Mouse (Mus musculus) gastrocnemius, adult 2 months (tissue): ENCODE measurements at regions not wholly inside any gene's neighbourhood (a gene's known extent, or its start where the extent isn't known, plus 50 kb on each side); places are given as distances from the start of the nearest gene placed in this dataset.
A peak's percentile ranks its signal among the peaks of the same experiment; 100 is the strongest.

Source experiments
- DNase-seq: peaks from one replicate; pipeline ENCODE4 v3.0.0; 2022
- H3K27ac ChIP-seq: fragments of 200-600 bp; 2 replicates; pipeline ENCODE4 v1.8.1; 2022; ENCODE audit warnings: mild to moderate bottlenecking
- H3K4me3 ChIP-seq: fragments of 200-600 bp; 2 replicates; pipeline ENCODE4 v1.8.1; 2022; ENCODE audit warnings: mild to moderate bottlenecking, moderate library complexity
- CTCF ChIP-seq: fragments of 200-600 bp; IDR thresholded peaks from 2 replicates; pipeline ENCODE4 v1.8.1; 2022; ENCODE audit warnings: antibody characterized with exemption, mild to moderate bottlenecking, moderate library complexity
- intact Hi-C: fragments of 180-260 bp; cut with DNase I; formaldehyde crosslinking; loops from one replicate; pipeline ENCODE4 v1.15.1; 2025

DNA sequence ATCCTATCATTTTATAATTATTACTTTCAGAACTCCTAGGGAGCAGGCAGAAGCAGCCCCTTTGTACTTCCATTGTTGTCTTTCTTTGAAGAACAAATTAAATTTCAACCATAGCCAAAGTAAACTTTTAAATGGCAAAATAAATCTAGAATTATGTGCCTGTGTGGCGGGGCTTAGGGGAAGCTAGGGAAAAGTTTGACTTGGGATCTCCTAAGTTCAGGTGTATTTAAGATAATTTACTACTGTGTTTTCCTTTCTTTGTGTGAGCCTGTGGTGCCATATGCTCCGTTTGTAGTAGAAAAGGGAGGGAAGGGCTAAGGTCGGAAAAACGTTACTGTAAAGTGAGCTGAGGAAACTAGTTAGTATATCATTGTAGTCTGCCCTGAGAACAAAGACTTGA lies 1062.5 kb upstream of the Zeb2 start:
- Histone ChIP-seq H3K4me3 (no peak overlapping the region), H3K27ac (no peak overlapping the region)
- DNase-seq = no peak
- intact Hi-C loops = no loop called here
- TF ChIP-seq CTCF = no peak

GRCm38 (mm10) chr2:46168488-46168887 lies 1051.3 kb upstream of the Zeb2 start:
- intact Hi-C loops = no loop called here
- TF ChIP-seq CTCF = no peak
- Histone ChIP-seq H3K4me3 (no peak overlapping the region), H3K27ac (no peak overlapping the region)
- no peak for DNase-seq

- no peak for DNase-seq
- no peak for TF ChIP-seq CTCF
- Histone ChIP-seq H3K27ac (no peak overlapping the region), H3K4me3 (no peak overlapping the region)
- intact Hi-C loops = no loop called here
These were observed 1032.7 kb upstream of the Zeb2 start for GRCm38 (mm10) chr2:46149848-46150247.

DNA sequence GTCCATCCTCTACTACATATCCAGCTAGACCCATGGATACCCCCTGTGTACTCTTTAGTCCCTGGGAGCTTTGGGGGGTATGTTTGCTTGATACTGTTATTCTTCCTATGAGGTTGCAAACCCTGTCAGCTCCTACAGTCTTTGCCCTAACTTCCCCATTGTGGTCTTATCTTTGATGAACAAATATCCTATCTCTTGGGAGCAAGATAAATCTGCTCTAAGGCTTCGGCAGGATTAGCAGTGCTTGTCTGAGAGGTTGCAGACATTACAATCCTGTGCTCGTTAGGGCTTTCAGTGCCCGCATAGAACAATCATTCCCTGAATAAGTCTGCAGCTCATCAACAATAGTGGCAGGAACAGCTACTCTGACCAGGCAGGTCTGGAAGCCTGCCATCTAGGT lies 1002.7 kb upstream of the Zeb2 start:
- no peak for DNase-seq
- Histone ChIP-seq H3K4me3 (no peak overlapping the region), H3K27ac (no peak overlapping the region)
- no peak for TF ChIP-seq CTCF
- intact Hi-C loops = no loop called here

- TF ChIP-seq CTCF = no peak
- no peak overlapping the region for H3K27ac ChIP-seq
- intact Hi-C loops = no loop called here
- H3K4me3 ChIP-seq = no peak overlapping the region
- DNase-seq = no peak
These were observed 989.8 kb upstream of the Zeb2 start for GRCm38 (mm10) chr2:46106991-46107390.

DNA sequence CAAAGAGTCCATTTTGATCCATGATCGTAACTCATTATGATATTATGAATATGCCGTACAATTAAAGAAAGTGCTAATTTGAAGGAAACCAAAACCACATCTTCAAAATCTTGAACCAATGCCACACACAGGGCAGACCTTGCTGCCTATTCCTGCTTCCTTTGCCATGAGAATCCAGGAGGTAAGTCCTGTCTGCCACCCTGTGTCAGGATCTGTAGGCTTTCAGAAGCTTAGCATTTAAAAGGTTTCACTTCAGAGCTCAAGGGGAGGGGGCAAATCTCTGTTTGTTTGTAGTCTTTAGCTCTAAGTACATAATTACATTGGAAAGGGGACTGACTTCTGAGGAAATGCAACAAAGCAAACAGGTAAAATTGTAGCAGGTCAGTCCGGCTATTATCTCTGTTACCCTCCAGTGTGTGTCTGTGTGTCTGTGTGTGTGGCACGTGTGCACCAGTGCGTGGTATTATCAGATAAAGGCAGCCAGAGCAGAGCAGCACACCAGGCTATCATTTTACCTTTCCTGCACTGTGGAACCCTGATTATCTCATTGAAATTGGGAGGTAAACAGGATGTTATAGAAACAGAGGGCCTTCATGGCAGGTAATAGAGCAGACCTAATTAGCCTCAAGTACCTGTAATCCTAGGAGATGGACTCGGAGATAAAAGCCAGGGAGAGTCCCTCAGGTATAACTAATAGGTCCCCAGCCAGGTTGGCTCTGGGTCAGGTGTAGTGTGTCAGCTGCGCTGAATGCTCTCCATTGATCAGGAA lies 948.0 kb upstream of the Zeb2 start:
- no peak overlapping the region for H3K4me3 ChIP-seq
- DNase-seq = no peak
- no peak overlapping the region for H3K27ac ChIP-seq
- TF ChIP-seq CTCF = no peak
- intact Hi-C loops = no loop called here

DNA sequence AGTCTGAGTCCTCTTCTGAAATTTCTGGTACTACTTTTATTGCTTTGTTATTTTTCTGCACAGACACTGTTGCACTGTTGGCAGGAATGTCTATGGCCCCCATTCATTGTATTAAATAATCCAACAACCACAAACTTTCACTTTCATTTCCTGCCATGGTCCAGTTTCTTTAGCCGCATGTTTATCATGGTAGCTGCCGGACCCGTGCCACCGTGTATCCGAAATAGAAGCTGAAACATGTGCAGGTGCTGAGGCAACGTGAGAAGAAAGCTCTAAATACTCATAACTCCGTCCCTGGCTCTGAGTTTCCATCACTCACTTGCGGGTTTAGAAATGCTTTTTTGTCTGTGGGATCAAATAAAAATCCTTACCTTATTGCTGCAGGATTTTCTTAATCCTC lies 938.5 kb upstream of the Zeb2 start:
- Histone ChIP-seq H3K27ac (peak overlapping the region; percentile 31; the same call in 1 of the 2 replicates), H3K4me3 (peak overlapping the region; percentile 61)
- intact Hi-C loops = no loop called here
- TF ChIP-seq CTCF = no peak
- no peak for DNase-seq

- no peak overlapping the region for H3K27ac ChIP-seq
- no peak for DNase-seq
- no peak for TF ChIP-seq CTCF
- peak overlapping the region; percentile 11; the same call in 1 of the 2 replicates for H3K4me3 ChIP-seq
- intact Hi-C loops = no loop called here
These were observed 937.7 kb upstream of the Zeb2 start for GRCm38 (mm10) chr2:46054902-46055301.

DNA sequence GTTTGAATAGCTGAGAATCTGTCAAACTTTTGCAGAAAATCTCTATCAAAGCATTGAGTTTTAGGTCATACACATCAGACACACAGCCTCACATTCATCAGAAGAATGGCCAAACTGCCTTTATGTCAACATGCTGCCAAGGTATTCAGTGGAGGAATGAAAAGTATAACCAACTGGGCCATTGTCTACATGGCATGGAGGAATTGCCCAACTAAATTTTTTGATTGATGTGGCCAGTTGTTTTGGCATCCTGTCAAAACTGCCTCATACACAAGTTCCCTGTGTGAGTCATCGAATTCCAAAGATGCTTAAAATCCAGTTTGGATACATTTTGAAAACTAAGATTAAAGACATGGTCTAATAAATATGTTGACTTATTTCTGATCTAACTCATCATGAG lies 904.7 kb upstream of the Zeb2 start:
- intact Hi-C loops = no loop called here
- H3K4me3 ChIP-seq = no peak overlapping the region
- H3K27ac ChIP-seq = no peak overlapping the region
- no peak for TF ChIP-seq CTCF
- DNase-seq = no peak

GRCm38 (mm10) chr2:46013771-46014269 lies 896.6 kb upstream of the Zeb2 start:
- Histone ChIP-seq H3K4me3 (no peak overlapping the region), H3K27ac (no peak overlapping the region)
- no peak for TF ChIP-seq CTCF

GRCm38 (mm10) chr2:46012716-46013115 lies 895.5 kb upstream of the Zeb2 start:
- intact Hi-C loops = no loop called here
- H3K4me3 ChIP-seq = no peak overlapping the region
- no peak overlapping the region for H3K27ac ChIP-seq
- TF ChIP-seq CTCF = no peak
- no peak for DNase-seq

More at GRCm38 (mm10) chr2:46013771-46014269, 896.6 kb upstream of the Zeb2 start:
- no peak for DNase-seq
- intact Hi-C loops = no loop called here

- no peak for TF ChIP-seq CTCF
- intact Hi-C loops = no loop called here
- no peak for DNase-seq
- Histone ChIP-seq H3K27ac (no peak overlapping the region), H3K4me3 (no peak overlapping the region)
These were observed 858.0 kb upstream of the Zeb2 start for GRCm38 (mm10) chr2:45975157-45975556.

DNA sequence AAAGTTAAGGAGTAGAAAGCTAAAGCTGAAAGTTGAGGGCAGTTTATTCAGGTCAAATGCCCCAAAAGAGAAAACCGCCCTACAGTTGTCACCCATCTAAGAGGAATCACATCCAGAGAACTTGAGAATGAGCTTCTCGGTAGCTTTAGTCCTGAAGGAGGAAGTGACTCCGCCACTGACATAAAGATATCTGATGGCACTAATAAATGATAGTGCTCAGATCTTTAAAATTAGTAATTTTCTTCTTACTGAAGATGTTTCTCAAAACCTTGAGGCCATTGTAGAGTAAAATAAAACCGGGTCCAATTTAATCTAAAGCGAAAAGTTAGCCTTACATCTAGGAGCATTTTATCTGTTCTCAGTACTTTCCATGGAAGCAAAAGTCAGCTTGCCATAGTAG lies 851.4 kb upstream of the Zeb2 start:
- no peak for DNase-seq
- no peak for TF ChIP-seq CTCF
- Histone ChIP-seq H3K4me3 (no peak overlapping the region), H3K27ac (no peak overlapping the region)
- intact Hi-C loops = no loop called here

- intact Hi-C loops = no loop called here
These were observed 839.7 kb upstream of the Zeb2 start for GRCm38 (mm10) chr2:45956792-45957330.

More at GRCm38 (mm10) chr2:45956792-45957330, 839.7 kb upstream of the Zeb2 start:
- DNase-seq = no peak
- no peak for TF ChIP-seq CTCF
- H3K27ac ChIP-seq = no peak overlapping the region
- H3K4me3 ChIP-seq = no peak overlapping the region
